Mouse (Mus musculus) neutrophil, adult 65 days (primary cell): Measurements from ENCODE around the gene H3f3b. TPM values are rescaled to one million over a fixed set of nuclear protein-coding genes. Genes with fewer than 3 reads are reported as not detected.

ENCODE experiments used
- total RNA-seq: library from RNA; stranded (reverse); gene quantifications from 2 replicates; pipeline ENCODE4 v1.2.4, GENCODE M21; 2023

H3f3b gene
- 3,437 and 4,057 TPM in 2 replicates for total RNA-seq

GRCm38 (mm10) chr11:116027756-116028155 lies at the start of gene H3f3b:
Gene H3f3b (minus strand): TSS chr11:116027962.

GRCm38 (mm10) chr11:116030088-116030897 lies 2.5 kb upstream of the H3f3b start, which contains the start of gene Unk:
Gene Unk (plus strand): TSS chr11:116030322.

DNA sequence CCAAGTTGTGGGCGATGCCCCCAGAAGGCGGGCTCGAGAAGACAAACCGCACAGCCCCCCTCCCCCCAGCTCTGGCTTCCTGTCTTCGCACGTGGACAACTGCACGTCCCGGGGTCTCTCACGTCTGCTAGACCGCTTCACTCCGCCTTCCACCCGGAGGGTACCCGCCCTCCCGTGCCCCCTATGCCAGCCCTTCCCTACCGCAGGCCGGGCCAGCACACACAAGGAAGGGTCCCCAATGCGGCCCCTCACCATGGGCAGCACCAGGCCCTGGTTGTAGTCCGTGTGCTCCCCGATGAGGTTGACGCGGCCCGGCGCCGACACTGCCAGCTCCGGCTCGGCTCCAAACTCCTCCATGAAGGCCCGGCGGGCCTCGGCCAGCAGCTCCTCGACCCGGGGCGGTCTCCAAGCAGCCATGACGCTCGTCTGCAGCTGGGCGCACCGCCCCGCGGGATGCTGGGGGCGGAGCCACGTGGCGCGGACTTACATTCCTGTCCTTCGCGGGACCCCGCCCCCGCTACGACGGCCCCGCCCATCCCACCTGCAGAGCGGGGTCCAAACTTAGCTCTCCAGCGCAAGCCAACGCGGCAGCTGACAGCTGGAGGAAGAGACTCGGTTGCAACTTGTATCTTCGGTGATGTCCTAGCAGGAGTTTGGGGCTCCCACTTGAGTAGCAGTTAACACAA lies 15.4 kb downstream of the H3f3b start, which contains the start of gene Galk1:
TSS of gene Galk1 (minus strand) at position 458 of the 686 bp plus-strand sequence.

DNA sequence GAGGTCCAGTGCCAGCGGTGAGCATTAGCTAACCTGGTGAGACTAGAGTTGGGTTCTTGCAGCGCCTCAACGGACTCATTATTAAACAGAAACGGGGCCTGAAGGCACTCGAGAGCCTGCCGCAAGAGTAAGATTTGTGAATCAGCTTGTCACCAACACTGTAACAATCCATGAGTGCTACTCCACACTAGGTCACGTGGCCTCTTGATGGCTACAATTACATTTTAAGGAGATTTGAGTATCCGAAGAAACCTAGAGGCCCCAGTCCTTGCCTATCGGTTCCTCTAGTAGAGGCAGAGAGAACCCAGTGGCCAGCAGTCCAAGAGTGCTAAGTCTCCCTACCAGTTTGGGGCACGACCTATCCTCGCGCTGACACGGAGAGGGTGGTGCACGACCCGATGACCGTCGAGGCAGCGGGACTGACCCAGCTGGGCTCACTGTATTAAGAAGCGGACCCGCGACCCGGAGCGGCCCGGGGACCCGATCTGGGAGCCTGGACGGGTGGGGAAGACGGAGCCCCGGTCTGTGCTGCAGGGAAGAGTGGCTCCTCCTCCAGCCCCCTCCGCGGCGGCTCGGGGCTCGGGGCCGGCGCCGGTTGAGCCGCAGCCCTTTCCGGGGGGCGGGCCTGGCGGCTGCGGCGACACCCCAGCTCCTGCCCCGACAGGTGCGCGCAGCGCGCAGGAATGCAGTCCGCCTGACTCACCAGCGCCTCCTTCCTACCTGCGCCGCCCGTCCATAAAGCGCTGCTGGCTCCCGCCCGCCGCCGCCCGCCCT lies 53.3 kb downstream of the H3f3b start, which contains the start of gene Itgb4:
TSS of gene Itgb4 (plus strand) at position 401 of the 774 bp plus-strand sequence.

Other genes with a start within 250 kb of the H3f3b start
- gene Caskin2, start 214.3 kb downstream of the H3f3b start, total RNA-seq = 0.82 and 1.0 TPM in 2 replicates
- 3.1 and 4.5 TPM in 2 replicates for gene Tsen54, start 213.2 kb downstream of the H3f3b start, total RNA-seq
- gene Llgl2, start 203.9 kb downstream of the H3f3b start, total RNA-seq = 2.6 and 4.2 TPM in 2 replicates
- 0.93 and 2.3 TPM in 2 replicates for gene Myo15b, start 169.6 kb downstream of the H3f3b start, total RNA-seq
- 52.4 and 59.6 TPM in 2 replicates for gene Smim5, start 128.0 kb downstream of the H3f3b start, total RNA-seq
- gene Smim6, start 115.9 kb downstream of the H3f3b start, total RNA-seq = 4.6 and 6.4 TPM in 2 replicates
- gene Sap30bp, start 94.7 kb downstream of the H3f3b start, total RNA-seq = 34.7 and 50.0 TPM in 2 replicates
- gene Recql5, start 94.5 kb downstream of the H3f3b start, total RNA-seq = 22.0 and 28.2 TPM in 2 replicates
- gene Itgb4, start 53.3 kb downstream of the H3f3b start, total RNA-seq = 0.13 TPM in 1 of 2 replicates, not detected in the other
- gene Galk1, start 15.2 kb downstream of the H3f3b start, total RNA-seq = 4.9 and 6.7 TPM in 2 replicates
- 22.2 and 26.7 TPM in 2 replicates for gene Unk, start 2.4 kb upstream of the H3f3b start, total RNA-seq
- gene Unc13d, start 50.0 kb upstream of the H3f3b start, total RNA-seq = 94.4 and 118 TPM in 2 replicates
- gene Wbp2, start 59.0 kb upstream of the H3f3b start, total RNA-seq = 177 and 178 TPM in 2 replicates
- gene Trim47, start 99.2 kb upstream of the H3f3b start, total RNA-seq = 0.23 and 0.47 TPM in 2 replicates
- gene Trim65, start 103.2 kb upstream of the H3f3b start, total RNA-seq = 4.5 and 4.6 TPM in 2 replicates
- gene Mrpl38, start 110.9 kb upstream of the H3f3b start, total RNA-seq = 11.5 and 13.4 TPM in 2 replicates
- gene Fbf1, start 140.2 kb upstream of the H3f3b start, total RNA-seq = 5.1 and 6.4 TPM in 2 replicates
- 22.5 and 27.5 TPM in 2 replicates for gene Ten1, start 170.9 kb upstream of the H3f3b start, total RNA-seq
- gene Acox1, start 171.1 kb upstream of the H3f3b start, total RNA-seq = 28.7 and 32.6 TPM in 2 replicates
- gene Evpl, start 210.1 kb upstream of the H3f3b start, total RNA-seq = 0.06 and 0.11 TPM in 2 replicates
- 34.3 and 39.9 TPM in 2 replicates for gene Srp68, start 246.3 kb upstream of the H3f3b start, total RNA-seq